Mouse (Mus musculus) B cell, adult 67 days (primary cell): ENCODE measurements around the gene Calhm4. TPM values are rescaled to one million over a fixed set of nuclear protein-coding genes. Genes with fewer than 3 reads are reported as not detected.

Experiments used
- total RNA-seq, 2 experiments: library from RNA; stranded (reverse); gene quantifications; 4 replicates each; pipeline ENCODE4 v1.2.4; 2023

Gene Calhm4
- total RNA-seq, result not detected

GRCm38 (mm10) chr10:34044210-34044609 lies at the start of gene Calhm4:
Calhm4 (minus strand) TSS chr10:34044310.

GRCm38 (mm10) chr10:34037401-34037800 lies 6.7 kb downstream of the Calhm4 start, which contains the start of gene Trappc3l:
Trappc3l (plus strand) TSS chr10:34037597.

GRCm38 (mm10) chr10:34019302-34020075 lies 24.6 kb downstream of the Calhm4 start, which contains the start of gene Rwdd1:
Rwdd1 (minus strand) TSS chr10:34019624.

Other genes starting within 250 kb of the Calhm4 start
- gene Sult3a1, start 186.6 kb downstream of the Calhm4 start, total RNA-seq, result not detected
- gene Rsph4a, start 139.2 kb downstream of the Calhm4 start, total RNA-seq, result not detected
- 100 to 1,000 TPM; 106 to 131 TPM for gene Zup1, start 93.0 kb downstream of the Calhm4 start, total RNA-seq
- 10 to 100 TPM; 40.0 to 55.8 TPM for gene Rwdd1, start 24.7 kb downstream of the Calhm4 start, total RNA-seq
- gene Trappc3l, start 6.7 kb downstream of the Calhm4 start, total RNA-seq, result not detected
- gene Calhm5, start 52.2 kb upstream of the Calhm4 start, total RNA-seq, result not detected
- gene Calhm6, start 83.7 kb upstream of the Calhm4 start, total RNA-seq, result 10 to 100 TPM; 17.1 to 18.4 TPM
- gene Dse, start 163.4 kb upstream of the Calhm4 start, total RNA-seq, result 1 to 10 TPM; 2.6 to 3.9 TPM
- gene Tspyl1, start 237.9 kb upstream of the Calhm4 start, total RNA-seq, result 10 to 100 TPM; 98.2 to 98.8 TPM